Mouse (Mus musculus) erythroid progenitor cell, adult 5-6 weeks (primary cell): Measurements from ENCODE around the gene Vmn2r80. TPM values are rescaled to one million over a fixed set of nuclear protein-coding genes. Genes with fewer than 3 reads are reported as not detected.
"Not testable (repeated sequence)": the region's sequence is repeated elsewhere in the genome, so short reads cannot be mapped to it uniquely, and the experiment has no call there.

ENCODE experiments used
- ATAC-seq: replicated peaks from 2 replicates; pipeline ENCODE4 v1.8.0; 2016; ENCODE audit warnings: moderate number of reproducible peaks, mild to moderate bottlenecking, moderate TSS enrichment, inconsistent platforms; ENCODE audit not compliant: poor library complexity, low FRiP score, severe bottlenecking
- total RNA-seq, 2 experiments: library from RNA; stranded (forward) in 1 of 2; stranded (reverse) in 1 of 2; fragments of 150-400 nt in 1 of 2; fragments of 186-747, 209-891 nt in 1 of 2; gene quantifications; 2 replicates each; pipeline versions ENCODE4 v1.2.3 to v1.2.4; 2015 to 2017; ENCODE audit warnings: low replicate concordance in 2 of 2

Gene Vmn2r80
- not detected in 2 replicates for total RNA-seq (2015; ENCODE audit: low replicate concordance)
- not detected in 2 replicates for total RNA-seq (2017; ENCODE audit: low replicate concordance)

GRCm38 (mm10) chr10:79148469-79148868, at the start of gene Vmn2r80:
Gene Vmn2r80 (plus strand): TSS chr10:79148769.
- not testable (repeated sequence) for ATAC-seq

GRCm38 (mm10) chr10:79106325-79107282, 42.0 kb upstream of the Vmn2r80 start:
- no peak for ATAC-seq

DNA sequence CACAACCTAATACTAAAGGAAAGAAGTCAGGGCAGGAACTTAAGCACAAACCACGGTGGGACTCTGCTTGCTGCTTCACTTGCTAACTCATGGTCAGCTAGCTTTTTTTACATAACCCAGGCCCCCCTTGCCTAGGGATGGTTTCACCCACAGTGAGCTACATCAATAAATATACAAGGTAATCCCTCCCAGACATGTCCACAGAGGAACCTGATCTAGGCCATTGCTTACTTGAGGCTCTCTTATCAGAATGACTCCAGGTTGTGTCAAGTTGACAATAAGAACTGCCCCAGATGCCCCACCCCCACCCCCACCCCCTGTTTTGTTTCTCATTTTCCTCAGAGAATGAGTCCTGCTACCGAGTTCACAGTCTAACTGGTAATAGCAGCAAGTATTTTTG, 41.0 kb upstream of the Vmn2r80 start:
- no peak for ATAC-seq

DNA sequence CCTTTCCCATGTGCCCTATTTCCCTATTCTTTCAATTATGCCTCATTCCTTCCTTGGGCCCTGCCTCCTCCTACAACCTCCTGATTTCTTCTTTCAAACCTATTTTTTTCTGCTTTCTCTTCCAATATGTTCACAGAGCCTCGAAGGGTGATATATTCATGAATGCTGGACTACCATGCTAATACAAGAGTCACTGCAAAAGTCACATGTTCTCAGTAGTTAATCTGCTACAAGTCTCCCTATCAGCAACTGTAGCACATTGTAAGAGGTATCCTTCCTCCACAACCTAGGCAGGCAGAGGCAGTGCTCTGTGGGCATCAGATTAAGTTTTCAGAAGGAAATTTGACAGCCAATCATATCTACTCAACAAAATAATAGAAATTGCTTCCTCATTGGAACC, 39.4 kb upstream of the Vmn2r80 start:
- ATAC-seq, result no peak

- ATAC-seq, result no peak
These were observed 38.1 kb upstream of the Vmn2r80 start for GRCm38 (mm10) chr10:79110482-79110881.

GRCm38 (mm10) chr10:79115085-79115484, 33.5 kb upstream of the Vmn2r80 start:
- no peak for ATAC-seq

- no peak for ATAC-seq
These were observed 32.3 kb upstream of the Vmn2r80 start for GRCm38 (mm10) chr10:79116125-79116849.

- no peak for ATAC-seq
These were observed 3.0 kb downstream of the Vmn2r80 start for GRCm38 (mm10) chr10:79151602-79152001.

GRCm38 (mm10) chr10:79199973-79200372, 51.4 kb downstream of the Vmn2r80 start:
- ATAC-seq, result not testable (repeated sequence)

DNA sequence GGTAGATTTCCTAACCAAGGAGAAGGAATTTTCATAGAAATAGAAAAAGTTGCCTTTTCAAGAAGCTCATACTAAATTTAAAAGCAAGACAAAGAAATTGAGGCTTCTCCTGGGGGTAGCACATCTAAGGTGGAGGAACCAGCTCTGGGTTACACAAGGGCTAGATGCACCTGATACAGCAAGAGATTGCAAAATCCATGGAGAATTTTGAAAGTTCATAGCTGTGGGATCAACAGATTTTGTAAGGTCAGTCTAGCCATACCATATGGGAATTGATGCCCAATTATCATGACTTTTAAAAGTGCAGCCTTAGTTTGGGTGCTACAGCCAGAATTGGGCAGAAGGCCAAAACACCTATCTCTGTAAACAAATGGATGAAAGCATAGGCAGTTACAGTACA, 71.9 kb downstream of the Vmn2r80 start:
- no peak for ATAC-seq

- no peak for ATAC-seq
These were observed 73.0 kb downstream of the Vmn2r80 start for GRCm38 (mm10) chr10:79221606-79222005.

DNA sequence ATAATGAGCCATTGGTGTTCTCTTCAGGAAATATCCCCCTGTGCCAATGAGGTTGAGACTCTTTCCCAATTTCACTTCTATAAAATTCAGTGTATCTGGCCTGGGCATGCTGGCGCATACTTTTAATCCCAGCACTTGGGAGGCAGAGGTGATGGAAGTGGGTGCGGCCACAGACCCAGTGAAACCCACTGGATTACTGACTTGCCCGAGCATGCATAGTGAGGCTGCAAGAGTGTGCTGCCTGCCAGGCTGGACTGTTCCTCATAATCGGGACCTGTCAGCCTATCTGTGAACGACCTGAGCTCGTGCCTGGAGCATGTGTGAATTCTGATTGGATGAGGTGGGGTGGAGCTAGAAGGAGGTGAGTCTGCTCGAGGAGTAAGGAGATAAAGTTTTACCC, 73.6 kb downstream of the Vmn2r80 start:
- no peak for ATAC-seq

Other genes with a start within 250 kb of the Vmn2r80 start
- gene Olfr1354, start 235.6 kb upstream of the Vmn2r80 start, total RNA-seq (2015; ENCODE audit: low replicate concordance), result not detected in 2 replicates
- not detected in 2 replicates for gene Olfr1354, start 235.6 kb upstream of the Vmn2r80 start, total RNA-seq (2017; ENCODE audit: low replicate concordance)
- gene Olfr8, start 198.1 kb upstream of the Vmn2r80 start, total RNA-seq (2015; ENCODE audit: low replicate concordance), result not detected in 2 replicates
- gene Olfr8, start 198.1 kb upstream of the Vmn2r80 start, total RNA-seq (2017; ENCODE audit: low replicate concordance), result not detected in 2 replicates
- gene Olfr1353, start 185.5 kb upstream of the Vmn2r80 start, total RNA-seq (2015; ENCODE audit: low replicate concordance), result not detected in 2 replicates
- not detected in 2 replicates for gene Olfr1353, start 185.5 kb upstream of the Vmn2r80 start, total RNA-seq (2017; ENCODE audit: low replicate concordance)
- gene Olfr1352, start 167.7 kb upstream of the Vmn2r80 start, total RNA-seq (2015; ENCODE audit: low replicate concordance), result not detected in 2 replicates
- not detected in 2 replicates for gene Olfr1352, start 167.7 kb upstream of the Vmn2r80 start, total RNA-seq (2017; ENCODE audit: low replicate concordance)
- not detected in 2 replicates for gene Olfr1351, start 136.3 kb upstream of the Vmn2r80 start, total RNA-seq (2015; ENCODE audit: low replicate concordance)
- not detected in 2 replicates for gene Olfr1351, start 136.3 kb upstream of the Vmn2r80 start, total RNA-seq (2017; ENCODE audit: low replicate concordance)
- gene Olfr57, start 120.0 kb upstream of the Vmn2r80 start, total RNA-seq (2015; ENCODE audit: low replicate concordance), result not detected in 2 replicates
- not detected in 2 replicates for gene Olfr57, start 120.0 kb upstream of the Vmn2r80 start, total RNA-seq (2017; ENCODE audit: low replicate concordance)
- gene 2610008E11Rik, start 51.2 kb upstream of the Vmn2r80 start, total RNA-seq (2015; ENCODE audit: low replicate concordance), result 6.5 and 8.8 TPM in 2 replicates
- 3.0 and 6.3 TPM in 2 replicates for gene 2610008E11Rik, start 51.2 kb upstream of the Vmn2r80 start, total RNA-seq (2017; ENCODE audit: low replicate concordance)
- not detected in 2 replicates for gene Vmn2r81, start 98.9 kb downstream of the Vmn2r80 start, total RNA-seq (2015; ENCODE audit: low replicate concordance)
- gene Vmn2r81, start 98.9 kb downstream of the Vmn2r80 start, total RNA-seq (2017; ENCODE audit: low replicate concordance), result not detected in 2 replicates
- gene Vmn2r82, start 207.8 kb downstream of the Vmn2r80 start, total RNA-seq (2015; ENCODE audit: low replicate concordance), result not detected in 2 replicates
- not detected in 2 replicates for gene Vmn2r82, start 207.8 kb downstream of the Vmn2r80 start, total RNA-seq (2017; ENCODE audit: low replicate concordance)